Mouse (Mus musculus) MEL-GATA-1-ER (cell line): ENCODE data around the gene Dgkz.

Experiments used
- DNase-seq: peaks from one replicate; pipeline ENCODE4 v3.0.0-alpha.2; 2012; ENCODE audit warnings: low read depth; ENCODE audit errors: extremely low read depth

The Dgkz gene

GRCm38 (mm10) chr2:91921181-91921789 is 54.4 kb downstream of the Dgkz start:
- DNase-seq = no peak

- no peak for DNase-seq
Measured at GRCm38 (mm10) chr2:91920130-91920529, 55.5 kb downstream of the Dgkz start.

GRCm38 (mm10) chr2:91917096-91917495 is 58.6 kb downstream of the Dgkz start:
- no peak for DNase-seq

GRCm38 (mm10) chr2:91916346-91916977 is 59.2 kb downstream of the Dgkz start:
- peak; percentile 70 for DNase-seq

- peak; percentile 61 for DNase-seq
Measured at GRCm38 (mm10) chr2:91913328-91914110, 62.1 kb downstream of the Dgkz start.

- no peak for DNase-seq
Measured at GRCm38 (mm10) chr2:91912616-91913015, 63.0 kb downstream of the Dgkz start.

GRCm38 (mm10) chr2:91906141-91906540 is 69.5 kb downstream of the Dgkz start:
- no peak for DNase-seq

GRCm38 (mm10) chr2:91904618-91905307 is 70.9 kb downstream of the Dgkz start:
- DNase-seq = no peak

GRCm38 (mm10) chr2:91903171-91903925 is 72.3 kb downstream of the Dgkz start:
- DNase-seq = no peak

GRCm38 (mm10) chr2:91902336-91902735 is 73.3 kb downstream of the Dgkz start:
- no peak for DNase-seq

- no peak for DNase-seq
Measured at GRCm38 (mm10) chr2:91900431-91900830, 75.2 kb downstream of the Dgkz start.

GRCm38 (mm10) chr2:91899141-91899540 is 76.5 kb downstream of the Dgkz start:
- no peak for DNase-seq

- no peak for DNase-seq
Measured at GRCm38 (mm10) chr2:91897968-91898367, 77.7 kb downstream of the Dgkz start.

- DNase-seq = no peak
Measured at GRCm38 (mm10) chr2:91895401-91895800, 80.3 kb downstream of the Dgkz start.

- DNase-seq = no peak
Measured at GRCm38 (mm10) chr2:91894716-91895115, 80.9 kb downstream of the Dgkz start.

GRCm38 (mm10) chr2:91884616-91885015 is 91.0 kb downstream of the Dgkz start:
- DNase-seq = no peak

- no peak for DNase-seq
Measured at GRCm38 (mm10) chr2:91883961-91884360, 91.7 kb downstream of the Dgkz start.
